Mouse (Mus musculus) bone marrow, adult 2 months (tissue): ENCODE results near the gene Barhl2.

Experiments
- CTCF ChIP-seq: fragments of 200-500 bp; IDR thresholded peaks from 2 replicates; pipeline ENCODE4 v1.5.1; 2011; ENCODE audit warnings: low read length, control low read depth; ENCODE audit not compliant: control insufficient read depth, insufficient read depth
- POLR2A ChIP-seq: fragments of 200-500 bp; IDR thresholded peaks from 2 replicates; pipeline ENCODE4 v1.6.1; 2011; ENCODE audit warnings: low read depth, mild to moderate bottlenecking, control low read depth, low read length, borderline replicate concordance; ENCODE audit not compliant: control insufficient read depth

GRCm38 (mm10) chr5:106446593-106446992 is 11.4 kb downstream of the Barhl2 start:
- TF ChIP-seq POLR2A (no peak), CTCF (no peak)
